Mouse (Mus musculus) midbrain, postnatal 0 days (tissue): ENCODE results near the gene Dop1a. TPM values are rescaled to one million over a fixed set of nuclear protein-coding genes. Genes with fewer than 3 reads are reported as not detected.

Source experiments
- ATAC-seq: fragments of 200-750 bp; cut with Nextera tagmentation; 2 replicates; pipeline ENCODE4 v1.8.0; 2017; ENCODE audit warnings: moderate number of reproducible peaks, mild to moderate bottlenecking, moderate TSS enrichment, moderate library complexity; ENCODE audit not compliant: low FRiP score
- DNase-seq: peaks from one replicate; pipeline ENCODE4 v3.0.0-alpha.2; 2015; ENCODE audit warnings: low spot score
- H3K27ac ChIP-seq: fragments of 300-500 bp; sonication (generic); 2 replicates; pipeline ENCODE4 v1.5.1; 2014; ENCODE audit warnings: low read depth, mild to moderate bottlenecking, low read length, mixed read lengths
- H3K27me3 ChIP-seq: fragments of 300-500 bp; sonication (generic); 2 replicates; pipeline ENCODE4 v1.6.1; 2014; ENCODE audit warnings: low read length, control low read depth, mixed read lengths; ENCODE audit not compliant: insufficient read depth
- H3K36me3 ChIP-seq: fragments of 300-500 bp; sonication (generic); 2 replicates; pipeline ENCODE4 v1.6.1; 2014; ENCODE audit warnings: low read length, control low read depth, mixed read lengths; ENCODE audit not compliant: insufficient read depth
- H3K4me1 ChIP-seq: fragments of 300-500 bp; sonication (generic); 2 replicates; pipeline ENCODE4 v1.6.1; 2014; ENCODE audit warnings: mild to moderate bottlenecking, control low read depth, antibody characterized with exemption, low read length, mixed read lengths; ENCODE audit not compliant: insufficient read depth
- H3K4me2 ChIP-seq: fragments of 300-500 bp; sonication (generic); 2 replicates; pipeline ENCODE4 v1.6.1; 2014; ENCODE audit warnings: low read depth, mild to moderate bottlenecking, low read length, mixed read lengths; ENCODE audit not compliant: poor library complexity, severe bottlenecking
- H3K4me3 ChIP-seq: fragments of 300-500 bp; sonication (generic); 2 replicates; pipeline ENCODE4 v1.5.1; 2014; ENCODE audit warnings: low read depth, mild to moderate bottlenecking, low read length, moderate library complexity
- H3K9ac ChIP-seq: fragments of 300-500 bp; sonication (generic); replicated peaks from 2 replicates; pipeline ENCODE4 v1.6.1; 2014; ENCODE audit warnings: mild to moderate bottlenecking, low read length, moderate library complexity, mixed read lengths; ENCODE audit not compliant: poor library complexity, severe bottlenecking
- H3K9me3 ChIP-seq: fragments of 300-500 bp; sonication (generic); 2 replicates; pipeline ENCODE4 v1.6.1; 2016; ENCODE audit warnings: low read length, control low read depth
- CTCF ChIP-seq: IDR thresholded peaks from 2 replicates; pipeline ENCODE4 v1.5.1; 2016; ENCODE audit warnings: antibody characterized with exemption, mild to moderate bottlenecking
- WGBS: fragments of 180-500 bp; shearing (Covaris S2); extraction: QIAGEN DNeasy Blood & Tissue Kit; methylation state at CpG from one replicate; pipeline ENCODE4 v1.1.7; 2014; 5-methylcytosine and 5-hydroxymethylcytosine counted together
- polyA plus RNA-seq: library from polyadenylated mRNA; unstranded; fragments of >200 nt; fragmentation: Nextera tagmentation; extraction: Ambion mirVana; gene quantifications from 2 replicates; pipeline ENCODE4 v1.2.1, GENCODE M21; 2015
- total RNA-seq: library from RNA; depleted of rRNA; stranded (reverse); fragments of >200 nt; gene quantifications from 2 replicates; pipeline ENCODE4 v1.2.3, GENCODE M21; 2014

Gene Dop1a
- total and polyA plus RNA-seq, 2 experiments from 2014 or later: 25.8 to 57.0 TPM

DNA sequence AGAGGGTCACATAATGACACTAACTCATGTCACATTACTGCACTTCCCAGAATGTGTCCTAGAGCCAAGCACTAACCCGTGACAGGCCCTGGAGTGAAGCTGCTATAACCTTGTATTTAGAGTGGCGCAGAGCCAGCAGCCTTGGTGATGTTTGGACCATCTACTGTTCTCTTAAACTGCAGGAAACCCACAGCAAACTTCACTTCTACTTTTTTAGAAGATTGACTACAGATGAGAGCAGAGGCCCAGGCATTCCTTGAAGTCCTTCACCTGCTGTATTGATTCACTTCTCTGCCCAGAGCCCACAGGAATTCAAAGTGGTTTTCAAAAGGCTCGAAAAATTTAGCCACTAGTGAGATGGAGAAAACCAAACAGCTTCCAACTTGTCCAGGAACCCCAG lies 93.6 kb downstream of the Dop1a start:
- peaks cover 63% of the 10 kb centered on the region for H3K36me3 ChIP-seq
- 92% methylated on average over 3 of the region's 3 CpGs for WGBS
- ATAC-seq (no peak), DNase-seq (no peak)
- H3K9me3 ChIP-seq: no peaks in the 10 kb centered on the region
- no peak overlapping the region for H3K9ac ChIP-seq
- no peak for TF ChIP-seq CTCF
- no peak overlapping the region for H3K4me2 ChIP-seq
- H3K27me3 ChIP-seq: no peaks in the 10 kb centered on the region
- no peak overlapping the region for H3K4me3 ChIP-seq
- no peak overlapping the region for H3K27ac ChIP-seq
- H3K4me1 ChIP-seq: no peaks in the 10 kb centered on the region

DNA sequence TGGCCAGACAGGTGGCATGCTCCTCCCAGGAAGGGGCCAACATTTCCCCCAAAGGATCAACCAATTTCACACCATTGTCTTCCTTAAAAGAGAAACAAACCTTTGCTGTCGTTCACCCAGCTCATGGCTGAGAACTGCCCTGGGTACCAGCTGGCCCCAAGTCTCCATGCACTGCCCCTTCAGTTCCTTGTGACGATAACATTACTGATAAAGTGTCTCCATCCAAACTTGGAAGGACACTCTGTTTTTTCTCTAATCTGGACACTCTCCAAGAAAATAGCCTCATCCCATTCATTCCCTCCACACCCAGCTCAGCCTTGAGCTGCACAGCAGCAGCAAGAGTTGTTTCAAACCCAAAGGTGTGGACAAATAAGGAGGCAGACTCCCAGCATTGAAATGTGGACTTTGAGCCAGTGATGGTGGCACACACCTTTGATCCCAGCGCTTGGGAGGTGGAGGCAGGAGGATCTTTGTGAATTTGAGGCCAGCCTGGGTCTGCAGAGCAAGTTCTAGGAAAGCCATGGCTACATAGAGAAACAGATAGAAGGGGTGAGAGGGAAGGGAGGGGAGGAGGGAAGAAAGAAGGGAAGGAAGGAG lies 102.5 kb downstream of the Dop1a start:
- no peak overlapping the region for H3K27ac ChIP-seq
- H3K4me3 ChIP-seq: no peak overlapping the region
- no peaks in the 10 kb centered on the region for H3K9me3 ChIP-seq
- H3K4me2 ChIP-seq: no peak overlapping the region
- no peak for TF ChIP-seq CTCF
- peaks cover 16% of the 10 kb centered on the region for H3K36me3 ChIP-seq
- H3K4me1 ChIP-seq: peaks cover 7% of the 10 kb centered on the region; the same call in 1 of the 2 replicates
- 83% methylated on average over 3 of the region's 3 CpGs for WGBS
- no peak for DNase-seq
- no peaks in the 10 kb centered on the region for H3K27me3 ChIP-seq
- H3K9ac ChIP-seq: no peak overlapping the region
- ATAC-seq: no peak

DNA sequence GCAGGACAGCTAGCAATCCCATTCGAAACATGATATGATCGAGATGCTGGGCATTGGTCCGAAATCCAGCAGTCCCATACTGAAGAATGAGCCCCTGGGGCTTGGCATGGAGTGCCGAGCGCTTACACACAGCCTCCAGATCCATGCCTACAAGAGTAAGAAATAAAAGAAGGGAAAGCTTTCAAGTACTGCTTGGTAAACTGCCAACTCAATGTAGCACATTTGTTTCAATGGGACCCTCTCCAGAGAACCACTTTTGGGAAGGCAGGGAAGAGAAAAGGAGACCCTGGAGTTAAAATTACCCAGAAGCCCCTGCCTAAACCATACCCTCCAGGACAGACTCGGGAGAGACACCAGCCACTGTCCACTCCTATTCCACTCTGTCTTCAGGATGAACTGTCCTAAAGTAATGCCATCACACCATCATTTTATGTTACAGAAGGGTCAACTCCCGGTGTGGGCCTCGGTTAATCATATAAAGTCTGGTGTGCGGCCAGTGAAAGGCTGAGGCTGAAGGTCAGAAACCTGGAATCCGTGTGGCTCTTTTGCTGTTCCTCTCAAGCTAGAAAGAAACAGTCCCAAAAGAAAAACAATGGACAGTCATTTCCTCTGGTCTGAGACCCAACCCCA lies 103.4 kb downstream of the Dop1a start:
- Histone ChIP-seq H3K9me3 (no peaks in the 10 kb centered on the region), H3K4me2 (peak overlapping the region; percentile 98), H3K27me3 (no peaks in the 10 kb centered on the region), H3K36me3 (peaks cover 7% of the 10 kb centered on the region), H3K27ac (no peak overlapping the region), H3K4me1 (peaks cover 7% of the 10 kb centered on the region; the same call in 1 of the 2 replicates), H3K4me3 (peak overlapping the region; percentile 73), H3K9ac (no peak overlapping the region; the same call in 1 of the 2 replicates)
- ATAC-seq (no peak), DNase-seq (peak; percentile 21)
- TF ChIP-seq CTCF: no peak
- WGBS: 78% methylated on average over 10 of the region's 10 CpGs

DNA sequence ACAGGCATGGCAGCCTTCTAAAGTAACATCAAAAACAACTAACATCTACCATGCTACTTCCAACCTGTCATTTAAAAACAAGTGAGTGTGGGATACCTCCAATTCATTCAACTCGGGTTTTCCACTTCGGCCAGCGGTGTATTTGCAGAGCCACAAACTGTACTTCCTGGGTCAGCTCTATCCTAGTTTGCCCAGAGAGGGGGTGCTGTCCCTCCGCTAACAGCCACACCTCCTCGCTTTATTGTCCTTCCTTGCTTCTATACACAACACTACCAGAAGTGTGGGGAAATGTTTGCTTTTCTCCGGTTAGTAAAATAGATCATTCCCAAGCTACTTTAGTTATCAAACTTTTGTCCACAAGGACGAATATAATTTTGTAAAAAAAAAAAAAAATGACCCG lies 104.0 kb downstream of the Dop1a start:
- Histone ChIP-seq H3K9ac (peak overlapping the region; percentile 59), H3K4me1 (peaks cover 7% of the 10 kb centered on the region; the same call in 1 of the 2 replicates), H3K27ac (no peak overlapping the region), H3K4me3 (peak overlapping the region; percentile 73), H3K36me3 (peaks cover 4% of the 10 kb centered on the region), H3K4me2 (peak overlapping the region; percentile 98), H3K9me3 (no peaks in the 10 kb centered on the region), H3K27me3 (no peaks in the 10 kb centered on the region)
- no peak for ATAC-seq
- TF ChIP-seq CTCF: peak; percentile 22
- DNase-seq: no peak
- 18% methylated on average over 8 of the region's 8 CpGs for WGBS

DNA sequence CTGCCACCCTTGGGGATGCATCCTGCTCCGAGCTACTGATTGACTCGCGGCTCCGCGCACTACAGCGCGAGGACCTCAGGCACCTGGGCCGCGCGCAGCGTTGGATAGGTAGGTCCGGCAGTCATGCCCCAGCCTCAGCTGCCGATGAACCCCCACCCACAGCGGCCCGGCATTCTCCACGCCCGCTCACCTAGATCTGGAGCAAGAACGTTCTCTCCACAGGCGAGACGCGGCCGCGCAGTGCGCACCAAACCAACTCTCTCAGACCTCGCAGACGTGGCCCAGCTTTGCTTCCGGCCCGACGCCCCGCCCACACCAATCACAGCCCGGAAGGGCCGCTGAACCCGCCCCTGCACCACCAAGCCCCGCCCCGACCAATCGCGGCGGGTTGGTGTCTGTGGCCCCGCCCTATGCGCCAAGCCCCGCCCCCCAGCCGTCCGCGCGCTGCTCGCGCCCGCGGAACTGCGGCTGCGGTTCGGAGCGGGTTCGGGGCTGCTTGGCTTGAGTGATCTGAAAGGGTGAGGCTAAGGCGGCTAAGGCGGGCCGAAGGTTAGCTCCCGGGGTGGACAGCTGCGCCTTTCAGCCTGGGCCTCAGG lies 104.7 kb downstream of the Dop1a start, which contains the start of the genes Pgm3 and Rwdd2a:
TSS of gene Pgm3 (minus strand) at position 303 of the 596 bp plus-strand sequence.
TSS of gene Rwdd2a (plus strand) at position 452 of the 596 bp plus-strand sequence.
- peak; percentile 97 for ATAC-seq
- no peak for TF ChIP-seq CTCF
- peaks cover 7% of the 10 kb centered on the region; the same call in 1 of the 2 replicates for H3K4me1 ChIP-seq
- peak within 1 kb of the TSS; percentile 70 for H3K27ac ChIP-seq
- WGBS: under 1% methylated on average over 59 of the region's 59 CpGs
- peak within 1 kb of the TSS; percentile 86 for H3K9ac ChIP-seq
- no peaks in the 10 kb centered on the region for H3K27me3 ChIP-seq
- H3K4me3 ChIP-seq: peak within 1 kb of the TSS; percentile 73
- H3K4me2 ChIP-seq: peak within 1 kb of the TSS; percentile 98
- no peaks in the 10 kb centered on the region for H3K9me3 ChIP-seq
- H3K36me3 ChIP-seq: peaks cover 4% of the 10 kb centered on the region
- peak; percentile 97 for DNase-seq

DNA sequence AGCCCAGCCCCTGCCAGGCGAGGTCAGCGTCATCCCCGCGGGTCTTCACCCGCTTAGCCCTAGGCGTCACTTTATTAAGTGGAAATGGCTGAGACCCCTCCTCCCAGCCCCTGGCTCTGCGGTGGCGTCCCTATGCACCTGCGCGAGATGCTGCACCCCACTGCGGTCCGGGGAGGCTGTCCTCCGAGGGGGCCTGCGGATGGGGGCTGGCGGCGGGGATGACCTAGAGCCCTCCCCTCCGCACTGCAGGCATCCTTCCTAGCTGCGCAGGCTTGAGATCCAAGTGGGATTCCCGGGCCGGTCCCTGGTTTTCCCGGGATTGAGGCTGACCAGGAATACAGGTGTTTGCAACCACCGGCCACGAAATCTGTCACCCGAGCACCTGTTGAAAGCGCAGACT lies 105.2 kb downstream of the Dop1a start:
- WGBS: 1% methylated on average over 25 of the region's 25 CpGs
- Histone ChIP-seq H3K4me2 (peak overlapping the region; percentile 98), H3K36me3 (peaks cover 4% of the 10 kb centered on the region), H3K27ac (peak overlapping the region; percentile 70), H3K4me1 (peaks cover 7% of the 10 kb centered on the region; the same call in 1 of the 2 replicates), H3K27me3 (no peaks in the 10 kb centered on the region), H3K9ac (peak overlapping the region; percentile 86), H3K4me3 (peak overlapping the region; percentile 73), H3K9me3 (no peaks in the 10 kb centered on the region)
- no peak for TF ChIP-seq CTCF
- peak; percentile 64 for ATAC-seq
- DNase-seq: peak; percentile 22
